Mouse (Mus musculus) cerebellum, adult 2 months (tissue): ENCODE measurements at regions not wholly inside any gene's neighbourhood (a gene's known extent, or its start where the extent isn't known, plus 50 kb on each side); places are given as distances from the start of the nearest gene placed in this dataset.

Experiments
- CTCF ChIP-seq: fragments of 200-500 bp; IDR thresholded peaks from 2 replicates; pipeline ENCODE4 v1.5.1; 2011; ENCODE audit warnings: low read depth, mild to moderate bottlenecking, control low read depth, low read length, moderate library complexity, borderline replicate concordance; ENCODE audit not compliant: insufficient read depth
- POLR2A ChIP-seq: fragments of 200-500 bp; IDR thresholded peaks from 2 replicates; pipeline ENCODE4 v1.6.1; 2011; ENCODE audit warnings: low read length, control low read depth, borderline replicate concordance; ENCODE audit not compliant: insufficient read depth

- TF ChIP-seq CTCF, result no peak
- TF ChIP-seq POLR2A, result no peak
Observed at GRCm38 (mm10) chr9:98164489-98164888, 122.7 kb upstream of the Nmnat3 start.
